In the genomic region with DNA sequence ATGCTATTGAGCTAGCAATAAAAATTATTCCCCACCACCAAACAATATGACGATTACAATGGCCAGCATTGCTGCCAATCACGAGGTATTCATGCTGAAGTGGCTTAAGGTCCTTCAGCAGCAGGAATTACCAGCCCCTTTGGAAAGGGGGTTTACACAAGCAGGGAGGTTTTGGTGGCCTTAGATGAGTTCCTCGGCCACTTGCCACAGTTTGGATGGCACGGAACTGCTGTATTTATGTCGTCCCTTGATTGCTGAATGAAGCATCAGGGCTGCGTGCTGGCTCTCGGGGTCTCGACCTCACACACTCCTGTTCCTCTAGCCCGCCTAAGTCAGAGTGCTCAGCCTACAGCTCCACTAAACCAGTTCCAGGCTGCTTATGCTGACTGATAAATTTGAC, we compare ENCODE assay signal across 28 mouse cellular contexts.
A peak's percentile ranks its signal among the peaks of the same experiment; 100 is the strongest.
DNase-seq lines count a peak whose midpoint lies in the region; ATAC-seq and TF ChIP-seq lines count a peak whose summit lies in the region.
"Had no signal": no experiment of that assay in that cellular context is flagged by ENCODE, and none has a peak within 500 bp of the region (broad histone marks: within the 10 kb centered on the region; RNA-seq: fewer than 3 reads in every experiment).

No protein-coding gene starts in this region.

- no peaks in the 10 kb centered on the region for H3K9me3 ChIP-seq in hindbrain, embryonic 11.5 days (ENCODE audit: control insufficient read depth, low read length)
- H3K9me3 ChIP-seq in hindbrain, embryonic 16.5 days (ENCODE audit: control insufficient read depth, low read length), result no peaks in the 10 kb centered on the region
- no peaks in the 10 kb centered on the region for H3K9me3 ChIP-seq in limb, embryonic 10.5 days (replicated peaks)
- H3K9me3 ChIP-seq: heart, embryonic 10.5 days; heart, embryonic 15.5 days; kidney, embryonic 15.5 days; liver, embryonic 12.5 days; neural tube, embryonic 15.5 days had no signal

- 44% methylated on average over 9 of the region's 9 CpGs for WGBS in hindbrain, embryonic 11.5 days
- WGBS in hindbrain, embryonic 16.5 days, result 39% methylated on average over 9 of the region's 9 CpGs
- WGBS in limb, embryonic 10.5 days, result 31% methylated on average over 9 of the region's 9 CpGs

- TF ChIP-seq POLR2A in brain, embryonic 14.5 days (IDR thresholded peaks at IDR 0.05; ENCODE audit: borderline replicate concordance, extremely low read depth, insufficient read depth, insufficient read length, poor library complexity, severe bottlenecking), result no peak

- 0 out of 2 replicates have a peak, but pooled peaks cover 2% of the 10 kb centered on the region for H3K4me1 ChIP-seq in hindbrain, embryonic 11.5 days (replicated peaks; ENCODE audit: control insufficient read depth, insufficient read depth, low read length)
- H3K4me1 ChIP-seq in hindbrain, embryonic 16.5 days (ENCODE audit: control insufficient read depth, insufficient read depth, low read depth, low read length), result peaks cover 6% of the 10 kb centered on the region; the same call in 1 of the 2 replicates
- H3K4me1 ChIP-seq in limb, embryonic 10.5 days, result peaks cover 60% of the 10 kb centered on the region
- H3K4me1 ChIP-seq: liver, embryonic 12.5 days had no signal

- no peak overlapping the region for H3K9ac ChIP-seq in hindbrain, embryonic 11.5 days (ENCODE audit: low read depth, low read length)
- no peak overlapping the region for H3K9ac ChIP-seq in hindbrain, embryonic 16.5 days (ENCODE audit: low read depth, low read length)
- H3K9ac ChIP-seq: heart, embryonic 15.5 days; kidney, embryonic 15.5 days; liver, embryonic 12.5 days; liver, postnatal 0 days; neural tube, embryonic 15.5 days had no signal

- H3K36me3 ChIP-seq in hindbrain, embryonic 11.5 days (ENCODE audit: control insufficient read depth, insufficient read depth, low read length), result no peaks in the 10 kb centered on the region
- H3K36me3 ChIP-seq in hindbrain, embryonic 16.5 days (ENCODE audit: control insufficient read depth, insufficient read depth, low read length), result no peaks in the 10 kb centered on the region
- H3K36me3 ChIP-seq in limb, embryonic 10.5 days, result no peaks in the 10 kb centered on the region
- H3K36me3 ChIP-seq: heart, embryonic 10.5 days; heart, embryonic 15.5 days; kidney, embryonic 15.5 days; liver, embryonic 12.5 days; neural tube, embryonic 15.5 days had no signal

- DNase-seq in embryo, embryonic 10.5 days (ENCODE audit: low spot score), result peak; percentile 38
- no peak for DNase-seq in embryo, embryonic 11 days
- DNase-seq in hindbrain, embryonic 11.5 days (ENCODE audit: low spot score), result no peak
- DNase-seq in brain, embryonic 14.5 days (ENCODE audit: low read depth), result peak; percentile 58
- no peak for DNase-seq in limb, embryonic 10.5 days (ENCODE audit: low spot score)
- no peak for DNase-seq in adrenal gland, adult (ENCODE audit: inconsistent age in 2 of 2, low spot score in 1 of 2)
- DNase-seq in T-cell, adult 2 months (ENCODE audit: low spot score), result no peak
- DNase-seq: adrenal gland, postnatal 10 days; cerebellum, adult 11 months; cerebellum, adult 9-10 months; cerebellum, postnatal 36 days; gastrocnemius, postnatal 10 days; heart, postnatal 36 days; kidney, postnatal 25 days; liver, postnatal 0 days; lung, postnatal 36 days; retina, postnatal 1 day; right cerebral cortex, postnatal 25 days; thymus, adult 18-20 months; thymus, postnatal 25 days had no signal

- no peak overlapping the region for H3K4me2 ChIP-seq in hindbrain, embryonic 11.5 days (replicated peaks; ENCODE audit: low read depth, low read length)
- no peak overlapping the region for H3K4me2 ChIP-seq in hindbrain, embryonic 16.5 days (ENCODE audit: low read length)
- H3K4me2 ChIP-seq: heart, embryonic 15.5 days; kidney, embryonic 15.5 days; liver, embryonic 12.5 days had no signal

- no peaks in the 10 kb centered on the region for H3K27me3 ChIP-seq in hindbrain, embryonic 11.5 days (ENCODE audit: control insufficient read depth, insufficient read depth, low read length)
- H3K27me3 ChIP-seq in hindbrain, embryonic 16.5 days (replicated peaks; ENCODE audit: control insufficient read depth, insufficient read depth, low read length), result no peaks in the 10 kb centered on the region
- no peaks in the 10 kb centered on the region for H3K27me3 ChIP-seq in limb, embryonic 10.5 days (ENCODE audit: low read depth, poor library complexity, severe bottlenecking)
- H3K27me3 ChIP-seq: CH12.LX; heart, embryonic 15.5 days; kidney, embryonic 15.5 days; liver, embryonic 12.5 days; neural tube, embryonic 15.5 days had no signal

- no peak for ATAC-seq in hindbrain, embryonic 11.5 days (ENCODE audit: low FRiP score)
- ATAC-seq in hindbrain, embryonic 16.5 days, result no peak
- ATAC-seq: intestine, embryonic 16.5 days; liver, embryonic 12.5 days; liver, postnatal 0 days had no signal

- peak overlapping the region; percentile 11; the same call in 1 of the 2 replicates for H3K27ac ChIP-seq in hindbrain, embryonic 11.5 days (ENCODE audit: low read depth, low read length)
- H3K27ac ChIP-seq in hindbrain, embryonic 16.5 days (ENCODE audit: low read depth, low read length), result no peak overlapping the region
- peak overlapping the region; percentile 71 for H3K27ac ChIP-seq in limb, embryonic 10.5 days
- H3K27ac ChIP-seq: heart, embryonic 10.5 days; heart, embryonic 15.5 days; liver, embryonic 12.5 days had no signal

- no peak for TF ChIP-seq CTCF in brain, embryonic 14.5 days (IDR thresholded peaks at IDR 0.05; ENCODE audit: borderline replicate concordance, extremely low read depth, insufficient read depth, insufficient read length)

- H3K4me3 ChIP-seq in hindbrain, embryonic 11.5 days (ENCODE audit: low read depth, low read length), result no peak overlapping the region
- H3K4me3 ChIP-seq in hindbrain, embryonic 16.5 days (ENCODE audit: low read length), result no peak overlapping the region
- H3K4me3 ChIP-seq in limb, embryonic 10.5 days, result no peak overlapping the region
- H3K4me3 ChIP-seq: heart, embryonic 10.5 days; heart, embryonic 15.5 days; kidney, embryonic 15.5 days; liver, embryonic 12.5 days; neural tube, embryonic 15.5 days had no signal

Comparison
In these comparisons a context has a peak if more than half of its experiments do, and no peak if none do; other contexts are left out.
1. DNase-seq: peak in embryo, embryonic 10.5 days (single experiment) and brain, embryonic 14.5 days (single experiment); none in embryo, embryonic 11 days (single experiment), hindbrain, embryonic 11.5 days (single experiment), limb, embryonic 10.5 days (single experiment), adrenal gland, adult (0 of 2) and T-cell, adult 2 months (single experiment).